Mouse (Mus musculus) liver, postnatal 0 days (tissue): ENCODE measurements at regions not wholly inside any gene's neighbourhood (a gene's known extent, or its start where the extent isn't known, plus 50 kb on each side); places are given as distances from the start of the nearest gene placed in this dataset.

Source experiments
- CTCF ChIP-seq: sonication (generic); IDR thresholded peaks from 2 replicates; pipeline ENCODE4 v1.5.1; 2016; ENCODE audit warnings: antibody characterized with exemption, low read depth
- EP300 ChIP-seq: IDR thresholded peaks from 2 replicates; pipeline ENCODE4 v1.6.1; 2016; ENCODE audit warnings: antibody characterized with exemption, low read depth, mild to moderate bottlenecking

GRCm38 (mm10) chr10:111094405-111094804 lies 70.1 kb upstream of the Osbpl8 start:
- TF ChIP-seq CTCF (no peak), EP300 (no peak)
